Mouse (Mus musculus): ENCODE measurements around the gene Plekhg1.

- TF ChIP-seq CTCF (IDR thresholded peaks at IDR 0.05; ENCODE audit: low read depth) (no peak), EP300 (IDR thresholded peaks at IDR 0.05; ENCODE audit: low read depth) (no peak)
Observed at GRCm38 (mm10) chr10:3877852-3878535, 137.8 kb downstream of the Plekhg1 start.

Measured in liver, embryonic 14.5 days (tissue).